Mouse (Mus musculus) embryonic fibroblast, embryonic 13.5 days (primary cell): Measurements from ENCODE around the gene Nutm1.

Experiments used
- CTCF ChIP-seq: IDR thresholded peaks from 2 replicates; pipeline ENCODE4 v1.5.1; 2011; ENCODE audit warnings: mild to moderate bottlenecking, control low read depth, low read length, moderate library complexity, borderline replicate concordance; ENCODE audit not compliant: insufficient read depth
- POLR2A ChIP-seq: IDR thresholded peaks from 2 replicates; pipeline ENCODE4 v1.6.1; 2011; ENCODE audit warnings: low read depth, mild to moderate bottlenecking, control low read depth, low read length, moderate library complexity

DNA sequence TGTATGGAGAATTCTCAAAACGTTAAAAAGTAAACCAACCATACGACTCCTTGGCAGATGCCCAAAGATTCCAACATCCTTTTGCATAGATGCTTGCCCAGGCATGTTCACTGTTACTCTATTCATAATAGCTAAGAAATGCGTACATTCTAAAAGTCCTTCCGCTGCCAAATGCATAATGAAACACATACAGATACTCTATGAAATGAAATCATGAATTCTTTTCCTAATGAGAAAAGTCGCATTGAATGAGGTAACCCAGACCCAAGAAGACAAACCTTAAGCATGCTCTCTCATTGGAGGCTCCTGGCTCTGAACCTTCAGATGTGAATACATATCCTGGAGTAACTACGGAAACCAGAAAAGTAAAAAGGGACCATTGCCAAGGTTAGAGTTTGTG, 56.0 kb downstream of the Nutm1 start:
- TF ChIP-seq CTCF (no peak), POLR2A (no peak)
